Mouse (Mus musculus): ENCODE data around the gene Gm7982. TPM values are rescaled to one million over a fixed set of nuclear protein-coding genes. Genes with fewer than 3 reads are reported as not detected.
"Not testable (repeated sequence)": the region's sequence is repeated elsewhere in the genome, so short reads cannot be mapped to it uniquely, and the experiment has no call there.

Gene Gm7982
- not detected for polyA plus RNA-seq (2012; fragmentation: generic; extraction: Trizol)

DNA sequence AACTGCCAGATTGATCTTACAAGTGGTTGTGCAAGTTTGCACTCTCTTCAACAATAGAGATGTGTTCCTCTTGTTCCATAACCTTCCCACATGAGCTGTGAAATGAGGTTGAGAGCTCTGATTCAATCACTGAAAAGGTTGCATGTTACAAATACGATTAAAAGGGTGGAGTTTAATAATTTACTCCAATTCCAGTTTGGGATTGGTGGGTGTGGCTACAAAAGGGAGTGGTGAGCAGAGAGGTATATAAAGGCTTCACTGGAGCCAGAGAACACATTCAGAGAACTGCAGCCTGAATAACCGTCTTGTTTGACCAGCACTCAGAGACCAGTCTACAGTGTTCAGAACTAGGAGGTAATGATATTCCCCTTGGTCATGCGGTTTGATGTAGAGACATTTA, at the start of gene Gm7982:
Gm7982 (plus strand) TSS at position 301 of the 400 bp plus-strand sequence.
- not testable (repeated sequence) for H3K36me3 ChIP-seq (ENCODE audit: control insufficient read depth, insufficient read depth); H3K27me3 ChIP-seq (ENCODE audit: control insufficient read depth, insufficient read depth, insufficient read length); H3K79me2 ChIP-seq (ENCODE audit: control insufficient read depth, insufficient read depth); H3ac ChIP-seq (ENCODE audit: control insufficient read depth, insufficient read length); H3K4me3 ChIP-seq; H3K4me2 ChIP-seq (ENCODE audit: low read depth)

DNA sequence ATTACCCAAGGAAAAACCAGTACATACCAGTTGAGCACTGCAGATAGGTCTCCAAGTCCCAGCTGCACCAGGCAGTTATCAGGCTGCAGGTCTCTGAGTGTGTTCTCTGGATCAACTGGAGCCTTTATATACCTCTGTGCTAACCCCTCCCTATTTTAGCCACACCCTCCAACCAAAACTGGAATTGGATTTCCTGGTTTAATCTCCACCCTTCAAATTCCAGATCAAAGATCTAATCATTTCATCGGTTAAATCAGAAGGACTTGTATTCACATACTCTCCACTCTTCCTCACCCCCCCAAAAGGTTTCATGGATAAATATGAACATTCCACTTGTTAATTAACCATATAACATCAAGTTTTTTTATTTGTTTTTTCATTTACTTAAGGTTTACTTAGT, 5.7 kb upstream of the Gm7982 start, which contains the start of gene Gm7978:
Gm7978 (minus strand) TSS at position 101 of the 400 bp plus-strand sequence.
- H3K4me2 ChIP-seq (ENCODE audit: low read depth); H3K79me2 ChIP-seq (ENCODE audit: control insufficient read depth, insufficient read depth); H3K27me3 ChIP-seq (ENCODE audit: control insufficient read depth, insufficient read depth, insufficient read length); H3K36me3 ChIP-seq (ENCODE audit: control insufficient read depth, insufficient read depth); H3ac ChIP-seq (ENCODE audit: control insufficient read depth, insufficient read length); H3K4me3 ChIP-seq: not testable (repeated sequence)

DNA sequence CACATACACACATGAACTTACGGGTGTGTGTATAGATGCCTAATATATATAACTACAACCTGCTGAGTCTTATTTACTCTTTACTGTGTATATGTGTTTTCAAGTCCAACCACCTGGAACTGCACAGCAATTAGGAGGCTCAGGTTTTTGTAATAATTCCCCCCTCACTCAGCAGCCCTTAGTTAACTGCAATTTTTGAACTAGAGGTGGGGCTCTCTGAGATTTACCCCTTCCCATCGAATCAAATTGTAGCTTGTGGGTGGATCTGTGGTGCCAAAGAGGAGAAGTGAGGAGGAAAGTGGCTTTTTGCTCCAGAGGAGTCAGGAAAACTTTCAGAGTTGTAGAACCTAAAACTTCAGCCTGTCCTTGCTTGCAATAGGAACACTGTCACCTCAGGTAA, 33.9 kb downstream of the Gm7982 start, which contains the start of gene E330014E10Rik:
E330014E10Rik (plus strand) TSS at position 301 of the 400 bp plus-strand sequence.
- H3K4me3 ChIP-seq; H3K36me3 ChIP-seq (ENCODE audit: control insufficient read depth, insufficient read depth); H3K27me3 ChIP-seq (ENCODE audit: control insufficient read depth, insufficient read depth, insufficient read length); H3K79me2 ChIP-seq (ENCODE audit: control insufficient read depth, insufficient read depth); H3ac ChIP-seq (ENCODE audit: control insufficient read depth, insufficient read length); H3K4me2 ChIP-seq (ENCODE audit: low read depth): not testable (repeated sequence)

Other genes with a start within 250 kb of the Gm7982 start
- gene Gm3286, start 231.3 kb upstream of the Gm7982 start, polyA plus RNA-seq (2012; fragmentation: generic; extraction: Trizol), result not detected
- gene Gm7971, start 147.1 kb upstream of the Gm7982 start, polyA plus RNA-seq (2012; fragmentation: generic; extraction: Trizol), result not detected
- not detected for gene Gm7978, start 5.8 kb upstream of the Gm7982 start, polyA plus RNA-seq (2012; fragmentation: generic; extraction: Trizol)
- gene E330014E10Rik, start 34.0 kb downstream of the Gm7982 start, polyA plus RNA-seq (2012; fragmentation: generic; extraction: Trizol), result not detected
- 0.95 TPM for gene Cxcl13, start 214.9 kb downstream of the Gm7982 start, polyA plus RNA-seq (2012; fragmentation: generic; extraction: Trizol)